ENCODE assay signal across 9 mouse cellular contexts in the genomic region with DNA sequence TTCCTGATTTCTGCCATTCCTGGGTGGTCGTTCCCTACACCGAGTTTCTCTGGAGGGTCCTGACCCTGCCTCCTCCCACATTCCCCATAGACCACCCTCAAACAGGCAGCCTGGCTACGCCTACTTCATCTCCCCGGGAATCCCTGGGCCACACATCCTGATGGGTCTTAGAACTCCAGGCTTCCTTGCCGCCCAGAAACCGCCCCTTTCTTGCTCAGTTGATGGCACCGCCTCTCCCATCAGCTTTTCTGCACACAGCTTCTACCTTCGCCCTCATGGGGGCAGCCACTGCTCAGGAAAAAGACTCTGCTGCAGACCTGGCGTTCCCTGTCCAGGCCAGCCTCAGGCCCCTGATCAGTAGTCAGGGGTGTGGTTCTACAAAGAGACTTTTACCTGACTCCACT. TPM values are rescaled to one million over a fixed set of nuclear protein-coding genes. Genes with fewer than 3 reads are reported as not detected.
DNase-seq lines count a peak whose midpoint lies in the region; ATAC-seq lines count a peak whose summit lies in the region.
"Had no signal": no experiment of that assay in that cellular context is flagged by ENCODE, and none has a peak within 500 bp of the region (broad histone marks: within the 10 kb centered on the region; RNA-seq: fewer than 3 reads in every experiment).

No protein-coding gene starts in this region.

- no peaks in the 10 kb centered on the region for H3K36me3 ChIP-seq in forebrain, embryonic 11.5 days (ENCODE audit: control insufficient read depth, insufficient read depth, low read length)
- no peaks in the 10 kb centered on the region for H3K36me3 ChIP-seq in stomach, embryonic 15.5 days

- peak overlapping the region; percentile 29; the same call in 1 of the 2 replicates for H3K9ac ChIP-seq in forebrain, embryonic 11.5 days (ENCODE audit: low read length)
- H3K9ac ChIP-seq in stomach, embryonic 15.5 days, result no peak overlapping the region

- peak; percentile 57 for DNase-seq in A20 (ENCODE audit: low read depth, low spot score)
- DNase-seq in R1 (ENCODE audit: low read depth, low spot score), result peak; percentile 92
- DNase-seq in forebrain, embryonic 11.5 days (ENCODE audit: low spot score), result peak; percentile 74
- DNase-seq in layer of hippocampus, postnatal 25 days (ENCODE audit: extremely low spot score in 1 of 2, low spot score in 1 of 2), result peak; percentile 29 to 43
- peak; percentile 82 to 84 for DNase-seq in lung, postnatal 4 days
- no peak for DNase-seq in spleen, postnatal 14 days (ENCODE audit: low spot score in 2 of 2)

- peak overlapping the region; percentile 39 for H3K4me2 ChIP-seq in forebrain, embryonic 11.5 days (ENCODE audit: low read depth, low read length, severe bottlenecking)
- H3K4me2 ChIP-seq in stomach, embryonic 15.5 days, result peak overlapping the region; percentile 31

- H3K4me3 ChIP-seq in forebrain, embryonic 11.5 days (ENCODE audit: low read depth, low read length), result no peak overlapping the region
- no peak overlapping the region for H3K4me3 ChIP-seq in stomach, embryonic 15.5 days (replicated peaks)
- H3K4me3 ChIP-seq: erythroblast, embryonic 14.5 days had no signal

- WGBS in forebrain, embryonic 11.5 days, result 2% methylated on average over 9 of the region's 9 CpGs
- 0% methylated on average over 9 of the region's 9 CpGs for WGBS in stomach, embryonic 15.5 days

- H3K4me1 ChIP-seq in forebrain, embryonic 11.5 days (replicated peaks; ENCODE audit: control insufficient read depth, insufficient read depth, low read length), result peaks cover 4% of the 10 kb centered on the region; the same call in 1 of the 2 replicates
- peaks cover 13% of the 10 kb centered on the region for H3K4me1 ChIP-seq in stomach, embryonic 15.5 days

- no peaks in the 10 kb centered on the region for H3K27me3 ChIP-seq in forebrain, embryonic 11.5 days (ENCODE audit: control insufficient read depth, insufficient read depth, low read length)
- no peaks in the 10 kb centered on the region for H3K27me3 ChIP-seq in stomach, embryonic 15.5 days (replicated peaks)

- no peak overlapping the region for H3K27ac ChIP-seq in forebrain, embryonic 11.5 days (ENCODE audit: low read depth, low read length)
- H3K27ac ChIP-seq in stomach, embryonic 15.5 days, result no peak overlapping the region; the same call in 1 of the 2 replicates

- no peaks in the 10 kb centered on the region for H3K9me3 ChIP-seq in forebrain, embryonic 11.5 days (ENCODE audit: control insufficient read depth, low read length)
- H3K9me3 ChIP-seq in stomach, embryonic 15.5 days, result no peaks in the 10 kb centered on the region

- ATAC-seq in forebrain, embryonic 11.5 days (replicated peaks; ENCODE audit: low FRiP score), result peak; percentile 53
- peak; percentile 82 to 83 for ATAC-seq in hematopoietic stem cell, adult 5-6 weeks (replicated peaks in 1 of 2; ENCODE audit: insufficient read depth in 1 of 2, low FRiP score in 2 of 2, low TSS enrichment in 1 of 2, low read depth in 1 of 2, poor library complexity in 2 of 2, severe bottlenecking in 2 of 2)
- peak; percentile 86 for ATAC-seq in stomach, embryonic 15.5 days (ENCODE audit: insufficient read depth, low FRiP score, low read depth)

RNA-seq across cellular contexts. Expression of a gene that starts 39.6 kb away (rescaled TPM):
- polyA plus RNA-seq in forebrain, embryonic 11.5 days (2014; fragmentation: Nextera tagmentation; extraction: Ambion mirVana), result 274 and 284 TPM in 2 replicates
- 120 and 155 TPM in 2 replicates for total RNA-seq in hematopoietic stem cell, adult 5-6 weeks (2017)
- total RNA-seq in layer of hippocampus, postnatal 25 days (2021), result 100 to 1,000 TPM; 166 to 175 TPM
- polyA plus RNA-seq in stomach, embryonic 15.5 days (2015; fragmentation: Nextera tagmentation; extraction: Ambion mirVana), result 387 and 458 TPM in 2 replicates

Comparison
In these comparisons a context has a peak if more than half of its experiments do, and no peak if none do; other contexts are left out.
1. DNase-seq: peak in A20 (single experiment), R1 (single experiment), forebrain, embryonic 11.5 days (single experiment), layer of hippocampus, postnatal 25 days (2 of 2) and lung, postnatal 4 days (2 of 2); none in spleen, postnatal 14 days (0 of 2).
2. Peak in every context shown above with its lines, with median percentiles within 50 percentile points of each other: ATAC-seq.